ENCODE assay signal across 9 mouse cellular contexts in genomic region chr7:44466888-44467311, GRCm38 (mm10). TPM values are rescaled to one million over a fixed set of nuclear protein-coding genes. Genes with fewer than 3 reads are reported as not detected.
A peak's percentile ranks its signal among the peaks of the same experiment; 100 is the strongest.
DNase-seq lines count a peak whose midpoint lies in the region; ATAC-seq and TF ChIP-seq lines count a peak whose summit lies in the region.
"Had no signal": no experiment of that assay in that cellular context is flagged by ENCODE, and none has a peak within 500 bp of the region (broad histone marks: within the 10 kb centered on the region; RNA-seq: fewer than 3 reads in every experiment).

No protein-coding gene starts in this region.

- peaks cover 13% of the 10 kb centered on the region; the same call in 1 of the 2 replicates for H3K79me2 ChIP-seq in liver, adult 2 months (ENCODE audit: control insufficient read depth, insufficient read depth, low read length)

- no peak overlapping the region for H3K27ac ChIP-seq in stomach, embryonic 14.5 days (ENCODE audit: low read length)
- no peak overlapping the region for H3K27ac ChIP-seq in stomach, postnatal 0 days (replicated peaks)
- H3K27ac ChIP-seq in liver, adult 2 months (replicated peaks; ENCODE audit: insufficient read depth, low read depth, low read length) = peak overlapping the region; percentile 98

- TF ChIP-seq POLR2A in liver, adult 2 months (IDR thresholded peaks at IDR 0.05; ENCODE audit: extremely low read depth, insufficient read depth, low read length) = no peak

- no peaks in the 10 kb centered on the region for H3K9me3 ChIP-seq in stomach, embryonic 14.5 days (ENCODE audit: control insufficient read depth, low read depth, low read length)
- no peaks in the 10 kb centered on the region for H3K9me3 ChIP-seq in stomach, postnatal 0 days (ENCODE audit: control insufficient read depth, low read length)

- WGBS in stomach, embryonic 14.5 days = 81% methylated on average over 16 of the region's 16 CpGs
- 77% methylated on average over 16 of the region's 16 CpGs for WGBS in stomach, postnatal 0 days
- WGBS in liver, adult 2 months = 45% methylated on average over 16 of the region's 16 CpGs

- H3K4me3 ChIP-seq in stomach, embryonic 14.5 days (ENCODE audit: low read depth, low read length) = peak overlapping the region; percentile 61; the same call in 1 of the 2 replicates
- no peak overlapping the region for H3K4me3 ChIP-seq in stomach, postnatal 0 days (ENCODE audit: low read depth, low read length)
- H3K4me3 ChIP-seq in liver, adult 2 months (ENCODE audit: insufficient read depth, low read depth, low read length) = peak overlapping the region; percentile 74; the same call in 1 of the 2 replicates

- peak overlapping the region; percentile 19; the same call in 1 of the 2 replicates for H3K4me2 ChIP-seq in stomach, embryonic 14.5 days (replicated peaks; ENCODE audit: low read depth, low read length)
- no peak overlapping the region for H3K4me2 ChIP-seq in stomach, postnatal 0 days (replicated peaks; ENCODE audit: low read depth)

- DNase-seq in heart, adult 11 months = peak; percentile 93
- DNase-seq in heart, postnatal 4 days = no peak
- DNase-seq in stomach, postnatal 0 days (ENCODE audit: low spot score) = no peak
- peak; percentile 52 for DNase-seq in liver, adult 2 months (ENCODE audit: extremely low read depth, low read depth, low spot score)
- no peak for DNase-seq in urinary bladder, postnatal 36 days (ENCODE audit: low spot score in 2 of 2)
- DNase-seq in retina, postnatal 1 day = no peak
- DNase-seq in Muller cell, postnatal 12 days (ENCODE audit: inconsistent ontology term) = no peak

- no peak for TF ChIP-seq EP300 in stomach, postnatal 0 days (optimal IDR thresholded peaks at IDR 0.05)

- no peaks in the 10 kb centered on the region; the same call in 1 of the 2 replicates for H3K36me3 ChIP-seq in stomach, embryonic 14.5 days (ENCODE audit: control insufficient read depth, insufficient read depth, low read length)
- no peaks in the 10 kb centered on the region for H3K36me3 ChIP-seq in stomach, postnatal 0 days (ENCODE audit: control insufficient read depth, insufficient read depth, low read length)
- no peaks in the 10 kb centered on the region for H3K36me3 ChIP-seq in liver, adult 2 months (ENCODE audit: control insufficient read depth, insufficient read depth, low read length)

- H3K4me1 ChIP-seq in stomach, embryonic 14.5 days (ENCODE audit: control insufficient read depth, insufficient read depth, low read length) = peaks cover 8% of the 10 kb centered on the region
- no peaks in the 10 kb centered on the region for H3K4me1 ChIP-seq in stomach, postnatal 0 days (replicated peaks; ENCODE audit: control insufficient read depth, insufficient read depth)
- peaks cover 14% of the 10 kb centered on the region for H3K4me1 ChIP-seq in liver, adult 2 months (ENCODE audit: control insufficient read depth, insufficient read depth, low read length)

- H3K9ac ChIP-seq in stomach, embryonic 14.5 days (replicated peaks; ENCODE audit: low read depth, low read length) = no peak overlapping the region
- no peak overlapping the region for H3K9ac ChIP-seq in stomach, postnatal 0 days (ENCODE audit: low read length)
- H3K9ac ChIP-seq in liver, adult 2 months (ENCODE audit: low read depth, low read length) = peak overlapping the region; percentile 80

- ATAC-seq in stomach, embryonic 14.5 days (ENCODE audit: insufficient number of reproducible peaks, insufficient read depth, low FRiP score, low read depth) = no peak
- ATAC-seq in stomach, postnatal 0 days (ENCODE audit: low FRiP score, low TSS enrichment) = no peak

- peaks cover 17% of the 10 kb centered on the region for H3K27me3 ChIP-seq in stomach, embryonic 14.5 days (ENCODE audit: control insufficient read depth, insufficient read depth, low read length)
- H3K27me3 ChIP-seq in stomach, postnatal 0 days (ENCODE audit: control insufficient read depth, insufficient read depth, low read length) = peaks cover 8% of the 10 kb centered on the region
- peaks cover 5% of the 10 kb centered on the region for H3K27me3 ChIP-seq in liver, adult 2 months (ENCODE audit: control insufficient read depth, insufficient read depth, low read length)

- no peak for TF ChIP-seq CTCF in stomach, postnatal 0 days (IDR thresholded peaks at IDR 0.05; ENCODE audit: low read depth)
- no peak for TF ChIP-seq CTCF in liver, adult 2 months (IDR thresholded peaks at IDR 0.05; ENCODE audit: low read depth, low read length)

RNA-seq across cellular contexts. Expression of gene Josd2, which starts 0.9 kb away (rescaled TPM):
- total RNA-seq in heart, postnatal 4 days (2021) = 10 to 100 TPM; 71.8 to 81.4 TPM
- polyA plus RNA-seq in stomach, embryonic 14.5 days (2014; fragmentation: Nextera tagmentation; extraction: Ambion mirVana) = 76.7 and 82.1 TPM in 2 replicates
- polyA plus RNA-seq in stomach, postnatal 0 days (2015; fragmentation: Nextera tagmentation; extraction: Ambion mirVana) = 32.8 and 33.7 TPM in 2 replicates
- total RNA-seq in liver, adult 2 months (2014; rRNA removed) = 25.5 and 27.1 TPM in 2 replicates
- polyA plus RNA-seq in liver, adult 2 months (2012; rRNA removed) = 99.7 and 206 TPM in 2 replicates

RNA-seq across cellular contexts. Expression of gene Aspdh, which starts 1.7 kb away (rescaled TPM):
- total RNA-seq in heart, postnatal 4 days (2021) = 1 to 10 TPM; 2.2 TPM
- 0.52 and 1.1 TPM in 2 replicates for polyA plus RNA-seq in stomach, embryonic 14.5 days (2014; fragmentation: Nextera tagmentation; extraction: Ambion mirVana)
- 0.12 and 0.21 TPM in 2 replicates for polyA plus RNA-seq in stomach, postnatal 0 days (2015; fragmentation: Nextera tagmentation; extraction: Ambion mirVana)
- total RNA-seq in liver, adult 2 months (2014; rRNA removed) = 146 and 158 TPM in 2 replicates
- polyA plus RNA-seq in liver, adult 2 months (2012; rRNA removed) = 537 and 608 TPM in 2 replicates
- polyA plus RNA-seq: spleen, adult 2 months had no signal

RNA-seq across cellular contexts. Expression of gene Emc10, which starts 29.4 kb away (rescaled TPM):
- total RNA-seq in heart, postnatal 4 days (2021) = 10 to 100 TPM; 91.4 to 93.4 TPM
- 113 and 116 TPM in 2 replicates for polyA plus RNA-seq in stomach, embryonic 14.5 days (2014; fragmentation: Nextera tagmentation; extraction: Ambion mirVana)
- polyA plus RNA-seq in stomach, postnatal 0 days (2015; fragmentation: Nextera tagmentation; extraction: Ambion mirVana) = 60.7 and 65.5 TPM in 2 replicates
- total RNA-seq in liver, adult 2 months (2014; rRNA removed) = 29.7 and 40.5 TPM in 2 replicates
- polyA plus RNA-seq in liver, adult 2 months (2012; rRNA removed) = 227 and 287 TPM in 2 replicates

RNA-seq across cellular contexts. Expression of gene Fam71e1, which starts 29.5 kb away (rescaled TPM):
- 1 to 10 TPM; 6.3 to 6.7 TPM for total RNA-seq in heart, postnatal 4 days (2021)
- 11.6 and 17.9 TPM in 2 replicates for polyA plus RNA-seq in stomach, embryonic 14.5 days (2014; fragmentation: Nextera tagmentation; extraction: Ambion mirVana)
- polyA plus RNA-seq in stomach, postnatal 0 days (2015; fragmentation: Nextera tagmentation; extraction: Ambion mirVana) = 5.9 and 8.3 TPM in 2 replicates
- 1.7 and 1.8 TPM in 2 replicates for total RNA-seq in liver, adult 2 months (2014; rRNA removed)
- 4.1 and 4.7 TPM in 2 replicates for polyA plus RNA-seq in liver, adult 2 months (2012; rRNA removed)

RNA-seq across cellular contexts. Expression of gene Lrrc4b, which starts 38.1 kb away (rescaled TPM):
- 10 to 100 TPM; 50.2 to 51.9 TPM for total RNA-seq in heart, postnatal 4 days (2021)
- polyA plus RNA-seq in stomach, embryonic 14.5 days (2014; fragmentation: Nextera tagmentation; extraction: Ambion mirVana) = 1.2 and 2.1 TPM in 2 replicates
- polyA plus RNA-seq in stomach, postnatal 0 days (2015; fragmentation: Nextera tagmentation; extraction: Ambion mirVana) = 0.36 and 0.52 TPM in 2 replicates
- total RNA-seq in liver, adult 2 months (2014; rRNA removed) = 0.07 TPM in 1 of 2 replicates, not detected in the other
- polyA plus RNA-seq in liver, adult 2 months (2012; rRNA removed) = not detected in 2 replicates

Comparison
In these comparisons a context has a peak if more than half of its experiments do, and no peak if none do; other contexts are left out.
1. DNase-seq: peak in heart, adult 11 months (single experiment) and liver, adult 2 months (single experiment); none in heart, postnatal 4 days (single experiment), stomach, postnatal 0 days (single experiment), urinary bladder, postnatal 36 days (0 of 2), retina, postnatal 1 day (single experiment) and Muller cell, postnatal 12 days (single experiment).
2. RNA of gene Aspdh, which starts 1.7 kb away (polyA plus RNA-seq): 537 to 608 TPM in liver, adult 2 months; 0.52 to 1.1 TPM in stomach, embryonic 14.5 days and 0.12 to 0.21 TPM in stomach, postnatal 0 days; every median in the first group is over 100 times any median in the second.